Mouse (Mus musculus) embryonic facial prominence, embryonic 11.5 days (tissue): ENCODE data around the gene G430095P16Rik. TPM values are rescaled to one million over a fixed set of nuclear protein-coding genes. Genes with fewer than 3 reads are reported as not detected.

ENCODE experiments used
- ATAC-seq: fragments of 200-750 bp; cut with Nextera tagmentation; replicated peaks from 2 replicates; pipeline ENCODE4 v1.8.0; 2017; ENCODE audit warnings: low read depth; ENCODE audit not compliant: insufficient number of reproducible peaks, low FRiP score, low TSS enrichment
- DNase-seq: peaks from one replicate; pipeline ENCODE4 v3.0.0-alpha.2; 2015; ENCODE audit warnings: low spot score
- H3K27ac ChIP-seq: fragments of 300-500 bp; sonication (generic); replicated peaks from 2 replicates; pipeline ENCODE4 v1.5.1; 2014; ENCODE audit warnings: mild to moderate bottlenecking, low read depth, low read length, control low read depth
- H3K27me3 ChIP-seq: fragments of 300-500 bp; sonication (generic); 2 replicates; pipeline ENCODE4 v1.6.1; 2014; ENCODE audit warnings: mild to moderate bottlenecking, low read length, moderate library complexity, mixed read lengths; ENCODE audit not compliant: control insufficient read depth, insufficient read depth
- H3K36me3 ChIP-seq: fragments of 300-500 bp; sonication (generic); replicated peaks from 2 replicates; pipeline ENCODE4 v1.6.1; 2014; ENCODE audit warnings: low read depth, mild to moderate bottlenecking, low read length, moderate library complexity, mixed read lengths; ENCODE audit not compliant: control insufficient read depth, insufficient read depth
- H3K4me1 ChIP-seq: fragments of 300-500 bp; sonication (generic); 2 replicates; pipeline ENCODE4 v1.6.1; 2014; ENCODE audit warnings: low read length, mixed read lengths; ENCODE audit not compliant: control insufficient read depth, insufficient read depth
- H3K4me2 ChIP-seq: fragments of 300-500 bp; sonication (generic); 2 replicates; pipeline ENCODE4 v1.6.1; 2014; ENCODE audit warnings: low read depth, mild to moderate bottlenecking, control low read depth, low read length, moderate library complexity
- H3K4me3 ChIP-seq: fragments of 300-500 bp; sonication (generic); 2 replicates; pipeline ENCODE4 v1.5.1; 2014; ENCODE audit warnings: low read depth, low read length, control low read depth
- H3K9ac ChIP-seq: fragments of 300-500 bp; sonication (generic); replicated peaks from 2 replicates; pipeline ENCODE4 v1.6.1; 2014; ENCODE audit warnings: mild to moderate bottlenecking, control low read depth, low read length
- H3K9me3 ChIP-seq: fragments of 300-500 bp; sonication (generic); replicated peaks from 2 replicates; pipeline ENCODE4 v1.6.1; 2016; ENCODE audit warnings: mild to moderate bottlenecking, low read length, inconsistent platforms, mixed read lengths; ENCODE audit not compliant: control insufficient read depth
- WGBS: fragments of 180-500 bp; shearing (Covaris S2); extraction: QIAGEN DNeasy Blood & Tissue Kit; methylation state at CpG from one replicate; pipeline ENCODE4 v1.1.7; 2014; 5-methylcytosine and 5-hydroxymethylcytosine counted together
- polyA plus RNA-seq: library from polyadenylated mRNA; unstranded; fragments of >200 nt; fragmentation: Nextera tagmentation; extraction: Ambion mirVana; gene quantifications from 2 replicates; pipeline ENCODE4 v1.2.1, GENCODE M21; 2014

G430095P16Rik gene
- polyA plus RNA-seq, 1 experiment from 2014 or later = 3.6 TPM

DNA sequence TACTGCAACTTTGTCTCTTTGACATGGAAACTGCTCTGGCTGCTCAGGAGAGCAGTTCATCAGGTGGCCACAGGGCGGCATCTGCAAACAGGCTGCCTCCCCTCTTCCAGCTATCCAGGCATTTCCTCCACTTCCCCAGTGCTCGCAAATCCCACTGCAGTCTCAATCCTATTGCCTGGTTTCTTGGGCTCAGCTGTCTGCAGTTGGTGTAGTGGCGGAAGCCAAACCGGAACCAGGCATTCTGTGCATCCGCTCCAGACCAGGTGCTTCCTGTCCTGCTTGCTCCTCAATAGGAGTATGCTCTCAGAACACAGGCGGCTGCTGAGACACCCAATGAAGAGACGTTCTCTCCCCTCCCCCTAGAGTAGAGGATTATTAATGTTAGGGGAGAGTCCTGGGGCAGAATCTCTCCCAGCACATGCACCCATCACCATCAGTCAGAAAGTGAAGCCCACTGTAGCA is 22.9 kb upstream of the G430095P16Rik start:
- Histone ChIP-seq H3K36me3 (no peaks in the 10 kb centered on the region; the same call in 1 of the 2 replicates), H3K4me2 (no peak overlapping the region), H3K9ac (no peak overlapping the region), H3K4me1 (peaks cover 5% of the 10 kb centered on the region), H3K27me3 (peaks cover 38% of the 10 kb centered on the region), H3K4me3 (no peak overlapping the region), H3K9me3 (no peaks in the 10 kb centered on the region), H3K27ac (no peak overlapping the region)
- DNase-seq (peak; percentile 60), ATAC-seq (no peak)
- 66% methylated on average over 7 of the region's 7 CpGs for WGBS

DNA sequence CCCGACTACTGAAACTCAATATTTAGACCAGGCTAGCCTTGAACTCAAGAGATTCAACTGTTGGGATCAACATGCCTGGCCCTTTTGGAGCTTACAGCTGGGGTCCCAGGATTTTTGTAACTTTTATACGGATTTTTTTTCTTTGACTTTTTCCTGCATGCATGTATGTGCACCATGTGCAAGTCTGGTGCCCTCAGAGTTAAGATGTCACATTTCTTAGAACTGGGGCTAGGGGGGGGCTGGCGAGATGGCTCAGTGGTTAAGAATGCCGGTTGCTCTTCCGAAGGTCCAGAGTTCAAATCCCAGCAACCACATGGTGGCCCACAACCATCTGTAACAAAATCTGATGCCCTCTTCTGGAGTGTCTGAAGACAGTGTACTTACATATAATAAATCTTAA is 22.3 kb upstream of the G430095P16Rik start:
- 76% methylated on average over 5 of the region's 5 CpGs for WGBS
- DNase-seq = no peak
- no peak overlapping the region for H3K27ac ChIP-seq
- H3K9ac ChIP-seq = no peak overlapping the region
- no peak overlapping the region for H3K4me3 ChIP-seq
- no peaks in the 10 kb centered on the region for H3K9me3 ChIP-seq
- H3K27me3 ChIP-seq = peaks cover 43% of the 10 kb centered on the region
- peaks cover 5% of the 10 kb centered on the region for H3K4me1 ChIP-seq
- no peaks in the 10 kb centered on the region; the same call in 1 of the 2 replicates for H3K36me3 ChIP-seq
- no peak overlapping the region for H3K4me2 ChIP-seq
- ATAC-seq = no peak

DNA sequence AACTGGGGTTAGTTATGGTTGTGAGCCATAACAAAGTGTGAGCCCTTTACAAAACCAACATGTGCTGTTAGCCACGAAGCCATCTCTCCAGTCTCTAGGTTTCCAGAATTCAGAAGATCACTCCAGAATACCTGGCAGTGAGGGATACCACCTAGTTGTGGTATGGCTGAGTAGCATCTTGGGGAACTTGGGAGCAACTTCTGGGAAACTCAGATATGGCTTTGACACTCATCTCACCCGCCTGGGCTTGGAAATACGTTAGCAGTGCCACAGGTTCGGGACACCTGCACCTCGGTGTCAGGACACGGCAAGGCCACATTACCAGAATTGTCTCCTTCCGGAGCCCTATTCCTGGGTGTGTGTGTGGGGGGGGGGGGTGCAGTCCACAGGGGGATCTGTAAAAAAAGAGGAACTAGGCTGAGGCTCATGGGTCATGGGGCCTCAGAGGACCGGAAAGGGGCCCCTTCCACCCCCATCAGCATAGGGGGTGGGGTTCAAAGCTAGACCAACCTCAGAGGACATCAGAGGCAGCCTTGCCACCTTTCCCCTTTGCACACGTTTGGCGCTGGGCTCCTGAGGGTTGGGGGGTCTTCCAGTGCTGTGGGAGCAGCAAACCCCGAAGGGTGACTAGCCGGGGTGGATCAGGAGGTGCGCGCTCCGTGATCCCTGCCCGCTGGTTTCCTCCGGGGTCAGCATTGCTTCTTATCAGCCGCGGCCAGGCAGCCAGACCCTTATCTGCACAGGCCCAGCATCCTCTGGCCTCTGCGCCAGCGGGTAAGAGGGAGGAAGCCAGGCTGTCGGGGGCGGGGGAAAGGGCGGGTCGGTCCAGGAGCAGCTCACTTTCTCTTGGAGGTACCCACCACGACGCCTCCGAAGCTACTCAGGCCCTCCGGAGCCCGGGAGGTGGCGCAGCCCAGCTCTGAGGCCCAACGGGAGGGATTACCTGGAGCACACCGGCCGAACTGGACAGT is 21.6 kb upstream of the G430095P16Rik start, which contains the start of gene Lyl1:
Lyl1 (plus strand) TSS at position 517 of the 971 bp plus-strand sequence.
- peak within 1 kb of the TSS; percentile 4; the same call in 1 of the 2 replicates for H3K4me2 ChIP-seq
- ATAC-seq (no peak; the same call in 1 of the 2 replicates), DNase-seq (peak; percentile 53)
- peaks cover 45% of the 10 kb centered on the region for H3K27me3 ChIP-seq
- H3K27ac ChIP-seq = no peak within 1 kb of the TSS; the same call in 1 of the 2 replicates
- peak within 1 kb of the TSS; percentile 44 for H3K9ac ChIP-seq
- 8% methylated on average over 34 of the region's 34 CpGs for WGBS
- H3K4me1 ChIP-seq = peaks cover 5% of the 10 kb centered on the region
- H3K4me3 ChIP-seq = peak within 1 kb of the TSS; percentile 23
- H3K9me3 ChIP-seq = no peaks in the 10 kb centered on the region
- H3K36me3 ChIP-seq = no peaks in the 10 kb centered on the region; the same call in 1 of the 2 replicates

DNA sequence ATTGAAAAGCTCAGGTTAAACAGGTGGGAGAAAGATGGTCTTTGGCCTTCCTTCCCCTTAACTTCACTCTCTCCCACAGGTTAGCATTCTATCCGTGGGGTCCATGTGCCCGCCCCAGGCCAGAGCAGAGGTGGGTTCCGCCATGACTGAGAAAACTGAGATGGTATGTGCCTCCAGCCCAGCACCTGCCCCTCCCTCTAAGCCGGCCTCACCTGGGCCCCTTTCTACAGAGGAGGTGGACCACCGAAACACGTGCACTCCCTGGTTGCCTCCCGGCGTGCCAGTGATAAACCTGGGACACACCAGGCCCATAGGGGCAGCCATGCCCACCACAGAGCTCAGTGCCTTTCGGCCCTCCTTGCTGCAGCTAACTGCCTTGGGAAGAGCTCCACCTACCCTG is 20.2 kb upstream of the G430095P16Rik start:
- H3K27ac ChIP-seq = no peak overlapping the region
- peaks cover 17% of the 10 kb centered on the region for H3K4me1 ChIP-seq
- H3K4me3 ChIP-seq = peak overlapping the region; percentile 14; the same call in 1 of the 2 replicates
- ATAC-seq (no peak), DNase-seq (no peak)
- no peaks in the 10 kb centered on the region for H3K9me3 ChIP-seq
- no peak overlapping the region for H3K9ac ChIP-seq
- H3K36me3 ChIP-seq = no peaks in the 10 kb centered on the region; the same call in 1 of the 2 replicates
- WGBS = 64% methylated on average over 9 of the region's 9 CpGs
- peaks cover 58% of the 10 kb centered on the region for H3K27me3 ChIP-seq
- no peak overlapping the region for H3K4me2 ChIP-seq

DNA sequence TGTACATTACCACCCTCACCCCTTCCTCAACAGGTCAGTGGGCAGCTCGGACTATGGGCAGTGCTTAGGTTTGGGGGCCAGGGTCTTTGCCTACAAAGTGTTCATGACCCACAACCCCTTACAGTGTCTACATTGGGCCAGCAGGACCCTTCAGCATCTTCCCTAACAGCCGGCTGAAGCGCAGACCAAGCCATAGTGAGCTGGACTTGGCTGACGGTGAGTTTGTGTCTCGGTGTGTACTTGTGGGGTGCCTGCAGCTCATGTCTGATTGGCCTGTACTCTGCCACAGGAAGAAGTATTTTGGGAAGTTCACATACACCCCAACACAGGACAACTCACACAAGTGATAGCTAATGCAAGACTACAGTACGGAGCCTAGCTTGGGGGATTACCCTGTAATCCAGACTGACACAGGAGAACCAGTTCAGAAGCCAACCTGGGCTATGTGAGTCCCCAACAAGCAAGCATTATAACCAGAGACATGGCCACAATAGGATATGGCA is 19.8 kb upstream of the G430095P16Rik start:
- H3K27me3 ChIP-seq = peaks cover 62% of the 10 kb centered on the region
- ATAC-seq (no peak), DNase-seq (no peak)
- H3K4me1 ChIP-seq = peaks cover 21% of the 10 kb centered on the region
- no peaks in the 10 kb centered on the region; the same call in 1 of the 2 replicates for H3K36me3 ChIP-seq
- H3K4me2 ChIP-seq = no peak overlapping the region
- peak overlapping the region; percentile 14; the same call in 1 of the 2 replicates for H3K4me3 ChIP-seq
- H3K9ac ChIP-seq = no peak overlapping the region
- H3K27ac ChIP-seq = no peak overlapping the region
- WGBS = 70% methylated on average over 6 of the region's 6 CpGs
- no peaks in the 10 kb centered on the region for H3K9me3 ChIP-seq

DNA sequence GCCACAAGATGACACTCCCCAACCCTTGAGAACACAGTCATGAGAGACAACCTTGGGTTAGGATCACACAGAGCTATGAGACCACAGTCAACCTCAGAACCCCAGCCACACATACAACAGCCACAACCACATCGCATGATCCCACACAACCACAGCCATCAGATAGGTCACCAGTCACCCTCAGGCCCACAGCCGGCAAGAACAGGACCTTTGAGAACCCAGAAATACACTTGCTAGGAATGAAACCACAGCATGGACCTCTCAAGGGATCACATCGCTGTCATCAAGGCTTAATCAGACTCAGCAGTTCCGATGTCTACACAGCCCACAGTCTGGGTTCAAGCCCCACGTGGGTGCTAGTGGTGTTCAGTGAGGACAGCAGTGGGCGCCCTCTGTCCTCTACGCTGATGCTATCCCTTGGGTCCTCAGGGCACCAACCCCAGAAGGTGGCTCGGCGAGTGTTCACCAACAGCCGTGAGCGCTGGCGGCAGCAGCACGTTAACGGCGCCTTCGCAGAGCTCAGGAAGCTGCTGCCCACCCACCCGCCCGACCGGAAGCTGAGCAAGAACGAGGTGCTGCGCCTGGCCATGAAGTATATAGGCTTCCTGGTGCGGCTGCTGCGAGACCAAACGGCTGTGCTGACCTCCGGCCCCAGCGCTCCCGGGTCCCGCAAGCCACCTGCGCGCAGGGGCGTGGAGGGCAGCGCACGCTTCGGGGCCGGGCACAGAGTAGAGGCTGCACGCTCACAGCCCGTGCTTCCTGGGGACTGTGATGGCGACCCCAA is 19.1 kb upstream of the G430095P16Rik start:
- Histone ChIP-seq H3K9ac (peak overlapping the region; percentile 22; the same call in 1 of the 2 replicates), H3K4me1 (peaks cover 24% of the 10 kb centered on the region)

DNA sequence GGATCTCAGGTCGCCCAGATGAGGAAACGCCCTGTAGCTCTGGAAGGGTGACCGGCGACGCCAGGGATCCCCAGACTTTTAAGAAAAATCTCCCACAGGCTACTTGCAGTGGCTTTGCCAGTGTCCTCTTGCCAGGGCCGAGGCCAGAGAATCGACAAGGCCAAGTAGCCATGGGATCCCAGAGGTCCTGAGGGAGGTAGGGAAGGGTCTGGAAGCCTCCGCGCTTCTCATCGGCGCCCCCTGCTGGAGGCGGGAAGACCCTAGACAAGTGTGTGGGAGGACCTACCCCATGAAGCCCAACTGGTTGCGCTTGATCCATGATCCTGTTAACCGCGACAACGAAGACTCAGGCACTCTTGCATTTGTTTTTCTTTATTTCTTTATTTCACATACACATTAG is 18.5 kb upstream of the G430095P16Rik start:
- H3K9me3 ChIP-seq = no peaks in the 10 kb centered on the region
- peaks cover 75% of the 10 kb centered on the region for H3K27me3 ChIP-seq
- no peak overlapping the region for H3K27ac ChIP-seq
- peak overlapping the region; percentile 22; the same call in 1 of the 2 replicates for H3K9ac ChIP-seq
- peak overlapping the region; percentile 29; the same call in 1 of the 2 replicates for H3K4me2 ChIP-seq
- no peak for ATAC-seq
- DNase-seq = peak; percentile 87
- WGBS = 2% methylated on average over 16 of the region's 16 CpGs
- peaks cover 28% of the 10 kb centered on the region for H3K4me1 ChIP-seq
- H3K36me3 ChIP-seq = no peaks in the 10 kb centered on the region
- H3K4me3 ChIP-seq = peak overlapping the region; percentile 18; the same call in 1 of the 2 replicates

More for the DNA sequence above, 19.1 kb upstream of the G430095P16Rik start:
- Histone ChIP-seq H3K27me3 (peaks cover 68% of the 10 kb centered on the region), H3K36me3 (no peaks in the 10 kb centered on the region; the same call in 1 of the 2 replicates), H3K9me3 (no peaks in the 10 kb centered on the region), H3K27ac (no peak overlapping the region), H3K4me3 (peak overlapping the region; percentile 18; the same call in 1 of the 2 replicates), H3K4me2 (peak overlapping the region; percentile 29)
- no peak for ATAC-seq
- DNase-seq = no peak
- WGBS = 9% methylated on average over 38 of the region's 38 CpGs
